Mouse (Mus musculus) liver, postnatal 0 days (tissue): Measurements from ENCODE around the gene Epor.

Experiments
- CTCF ChIP-seq: sonication (generic); IDR thresholded peaks from 2 replicates; pipeline ENCODE4 v1.5.1; 2016; ENCODE audit warnings: antibody characterized with exemption, low read depth
- EP300 ChIP-seq: IDR thresholded peaks from 2 replicates; pipeline ENCODE4 v1.6.1; 2016; ENCODE audit warnings: antibody characterized with exemption, low read depth, mild to moderate bottlenecking

DNA sequence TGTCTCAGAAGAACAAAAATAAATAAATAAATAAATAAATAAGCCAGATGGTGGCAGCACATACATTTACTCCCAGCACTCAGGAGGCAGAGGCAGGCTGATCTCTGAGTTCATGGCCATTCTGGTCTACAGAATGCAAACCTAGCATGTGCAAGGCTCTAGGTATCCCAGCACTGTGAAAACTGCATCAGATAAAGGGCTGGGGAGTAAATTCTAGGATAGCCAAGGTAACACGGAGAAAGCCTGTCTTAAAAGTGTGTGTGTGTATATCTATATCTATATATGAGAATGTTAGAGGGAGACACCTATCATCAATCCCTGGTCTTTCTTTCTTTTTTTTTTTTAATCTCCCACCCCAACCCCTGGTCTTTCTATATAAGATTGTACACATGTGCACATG lies 37.8 kb downstream of the Epor start:
- TF ChIP-seq CTCF, result no peak
- no peak for TF ChIP-seq EP300
